Mouse (Mus musculus) mesoderm, embryonic 11.5 days (tissue): ENCODE results near the gene Zfp652.
"Not testable (repeated sequence)": the region's sequence is repeated elsewhere in the genome, so short reads cannot be mapped to it uniquely, and the experiment has no call there.

Experiments used
- DNase-seq: peaks from one replicate; pipeline ENCODE4 v3.0.0-alpha.2; 2012; ENCODE audit warnings: low read depth, low spot score

Gene Zfp652

DNA sequence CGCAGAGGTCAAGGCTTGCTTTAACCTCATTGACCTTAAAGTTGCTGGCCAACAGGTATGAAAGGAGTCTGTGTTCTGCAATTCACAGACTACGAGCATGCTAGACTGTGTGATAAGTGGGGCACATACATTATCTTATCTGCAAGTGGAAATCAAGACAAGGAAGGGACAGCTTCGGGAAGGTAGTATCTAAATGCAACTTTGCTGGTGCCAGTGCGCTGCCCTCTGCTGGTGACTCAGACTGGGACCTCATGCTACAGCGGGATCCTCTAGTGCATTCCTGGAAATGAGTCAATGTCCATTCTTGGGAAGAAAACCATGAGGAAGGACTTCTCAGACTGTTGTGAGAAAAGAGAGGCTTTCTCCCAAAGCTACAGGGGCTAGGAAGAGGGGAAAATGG, 141.2 kb downstream of the Zfp652 start:
- DNase-seq, result peak; percentile 48

DNA sequence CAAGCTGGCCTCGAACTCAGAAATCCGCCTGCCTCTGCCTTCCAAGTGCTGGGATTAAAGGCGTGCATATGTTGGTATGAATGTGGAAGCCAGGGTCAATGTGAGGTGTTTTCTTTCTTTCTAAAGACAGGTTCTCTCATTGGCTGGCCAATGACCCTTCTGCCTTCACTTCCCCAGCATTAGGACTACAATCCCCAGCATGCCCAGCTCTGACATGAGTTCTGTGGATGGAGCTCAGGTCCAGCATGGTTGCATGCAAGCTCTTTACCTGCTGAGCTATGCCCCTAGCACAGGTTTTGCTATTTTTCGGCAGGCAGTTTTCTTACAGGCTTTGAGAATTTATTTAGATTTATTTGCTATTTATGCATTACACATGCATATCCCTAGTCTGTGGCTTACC, 144.8 kb downstream of the Zfp652 start:
- no peak for DNase-seq

DNA sequence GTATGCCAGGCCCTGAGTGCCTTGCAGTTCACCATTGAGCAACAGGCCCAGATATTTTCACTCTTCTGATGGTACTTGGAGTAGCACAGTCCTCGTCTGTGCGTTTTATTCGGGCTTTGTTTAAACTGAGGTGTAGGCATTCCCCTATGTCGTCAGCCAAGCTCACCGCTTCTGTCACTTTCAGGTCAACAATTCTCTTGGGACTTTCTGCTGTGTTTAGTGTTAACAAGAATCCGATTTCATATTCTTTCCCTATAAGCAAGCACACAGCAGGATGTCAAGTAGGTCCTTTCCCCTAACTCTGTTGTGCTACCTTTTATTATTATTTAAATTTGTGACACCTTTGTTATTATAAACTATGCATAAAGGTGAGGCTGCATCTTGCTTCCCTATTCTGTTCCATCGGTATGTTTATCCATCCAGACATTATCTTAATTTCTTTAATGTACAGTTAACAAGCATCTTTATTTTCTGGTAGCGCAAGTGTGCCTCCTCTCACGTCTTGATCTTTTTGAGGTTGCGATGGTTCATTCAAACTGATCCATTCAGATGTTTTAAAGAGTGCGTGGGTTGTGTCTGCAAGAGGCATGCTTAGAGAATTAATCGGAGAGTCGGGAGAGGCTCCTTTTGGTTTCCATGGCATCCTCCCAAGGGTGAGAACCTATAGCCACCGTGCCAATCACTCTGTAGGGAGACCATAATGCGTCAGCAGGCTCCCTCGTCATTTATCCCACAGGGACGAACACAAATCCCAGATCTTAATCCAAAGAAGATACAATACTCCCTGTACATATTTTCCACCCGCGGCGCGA, 145.4 kb downstream of the Zfp652 start:
- peak; percentile 32 for DNase-seq

DNA sequence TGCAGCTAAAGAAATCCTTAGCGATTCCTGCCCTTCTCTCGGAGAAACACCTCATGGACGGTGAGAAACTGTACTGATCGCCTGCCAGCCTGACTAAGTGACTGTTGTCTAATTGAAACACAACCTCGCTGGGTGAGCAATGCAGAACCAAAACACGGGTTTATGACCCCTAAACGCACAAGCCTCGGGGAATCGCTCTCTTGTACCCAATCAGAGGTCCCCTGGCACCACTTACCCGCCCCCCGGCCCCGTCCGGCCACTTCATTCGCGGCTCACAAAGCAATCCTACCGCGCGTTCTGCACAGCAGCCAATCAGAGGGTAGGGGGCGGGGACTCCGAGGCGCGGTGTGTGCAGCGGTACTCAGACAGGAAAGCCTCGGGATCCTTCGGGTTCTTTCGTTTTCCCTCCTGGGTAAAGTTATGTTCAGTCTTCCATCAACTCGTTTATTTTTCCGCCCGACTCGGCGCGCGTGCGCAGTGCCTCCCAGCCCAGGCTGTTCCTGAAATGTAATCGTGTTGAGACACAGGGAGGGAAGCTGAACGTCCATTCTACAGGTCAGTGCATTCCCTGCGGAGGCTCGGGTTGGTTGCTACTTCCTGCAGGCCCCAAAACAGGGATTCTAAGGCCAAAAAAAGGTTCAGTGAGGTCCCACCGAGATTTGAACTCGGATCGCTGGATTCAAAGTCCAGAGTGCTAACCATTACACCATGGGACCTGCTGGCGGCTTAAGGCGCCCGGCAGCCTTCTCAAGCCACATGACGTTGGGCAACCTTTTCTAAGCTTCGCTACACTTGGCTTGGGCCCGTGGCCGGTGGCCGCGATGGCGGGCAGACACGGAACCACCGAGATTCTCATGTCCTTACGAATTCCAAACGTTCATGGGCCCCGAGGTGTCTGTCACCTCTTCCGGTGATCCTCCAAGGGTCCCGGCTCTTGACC, 146.3 kb downstream of the Zfp652 start:
- DNase-seq, result peak; percentile 98

DNA sequence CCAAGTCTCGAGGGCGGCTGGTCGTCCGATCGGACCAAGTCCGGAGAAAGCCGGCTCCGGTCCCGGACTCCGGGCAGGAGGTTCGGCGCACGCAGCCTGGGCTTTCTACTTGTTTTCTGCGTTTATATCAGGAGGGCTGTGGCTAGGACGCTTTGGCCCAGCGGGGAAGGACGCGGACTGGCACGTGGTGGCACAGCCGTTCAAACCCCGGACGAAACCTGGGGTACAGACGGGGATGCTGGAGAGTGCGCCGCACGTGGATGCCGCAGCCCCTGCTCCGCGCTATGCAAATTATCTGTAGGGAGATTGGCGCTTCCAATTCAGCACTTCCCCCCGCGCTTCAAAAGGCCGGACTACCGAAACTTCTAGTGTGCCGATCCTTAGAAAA, 147.0 kb downstream of the Zfp652 start:
- peak; percentile 84 for DNase-seq

DNA sequence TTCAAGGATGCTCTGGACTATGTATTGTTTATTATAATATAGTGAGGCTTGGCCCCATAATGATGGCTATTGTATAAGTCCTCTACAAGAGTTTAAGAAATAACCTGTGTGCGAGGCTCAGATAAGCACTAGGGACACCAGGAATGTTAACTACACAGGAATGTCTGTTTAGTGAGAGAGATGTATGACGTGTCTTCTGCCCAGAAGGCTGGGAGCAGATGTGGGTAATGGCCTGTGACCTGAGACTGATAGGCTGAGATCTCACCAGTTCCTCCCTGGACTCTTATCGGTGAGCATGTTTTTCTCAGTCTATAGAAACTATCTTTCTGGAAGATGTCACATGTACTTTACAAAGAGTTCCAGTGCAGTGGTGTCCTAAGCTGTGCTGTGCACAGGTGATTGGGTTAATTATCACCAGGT, 147.6 kb downstream of the Zfp652 start:
- peak; percentile 43 for DNase-seq

DNA sequence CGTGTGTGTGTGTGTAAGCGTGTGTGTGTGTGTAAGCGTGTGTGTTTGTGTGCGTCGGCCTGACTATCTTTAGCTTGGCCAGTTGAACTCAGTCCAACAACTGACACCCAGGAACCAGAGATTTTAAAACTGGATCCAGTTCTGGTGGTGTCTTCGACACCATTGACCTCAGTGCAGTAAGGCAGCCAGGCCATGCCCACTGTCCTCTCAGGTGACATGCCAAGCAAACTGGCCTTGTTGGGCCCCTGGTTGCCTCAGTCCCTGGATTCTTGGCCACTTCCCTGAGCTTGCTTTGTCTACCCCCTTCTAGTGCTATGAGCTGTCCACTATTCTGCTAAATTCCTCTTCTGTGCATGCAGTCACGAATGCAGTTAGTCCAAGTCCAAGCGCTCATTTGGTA, 148.9 kb downstream of the Zfp652 start:
- DNase-seq, result no peak

DNA sequence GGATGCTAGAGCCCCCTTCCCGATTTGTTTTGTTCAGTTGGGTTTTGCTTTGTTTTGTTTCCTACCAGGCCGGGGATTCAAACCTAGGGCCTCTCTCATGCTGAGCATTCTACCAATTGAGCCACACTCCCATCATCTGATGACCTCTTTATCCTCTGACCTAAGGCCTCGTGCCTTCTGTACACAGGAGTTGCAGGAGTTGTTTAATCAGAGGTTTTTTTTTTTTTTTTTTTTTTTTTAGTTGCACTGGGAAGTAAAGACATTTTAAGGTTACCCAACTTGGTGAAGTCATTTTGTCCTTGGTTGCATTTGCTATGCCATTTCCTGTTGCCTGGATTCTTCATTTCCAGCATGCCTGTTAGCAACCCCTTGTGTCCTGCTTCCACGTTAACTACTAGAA, 157.0 kb downstream of the Zfp652 start:
- no peak for DNase-seq

DNA sequence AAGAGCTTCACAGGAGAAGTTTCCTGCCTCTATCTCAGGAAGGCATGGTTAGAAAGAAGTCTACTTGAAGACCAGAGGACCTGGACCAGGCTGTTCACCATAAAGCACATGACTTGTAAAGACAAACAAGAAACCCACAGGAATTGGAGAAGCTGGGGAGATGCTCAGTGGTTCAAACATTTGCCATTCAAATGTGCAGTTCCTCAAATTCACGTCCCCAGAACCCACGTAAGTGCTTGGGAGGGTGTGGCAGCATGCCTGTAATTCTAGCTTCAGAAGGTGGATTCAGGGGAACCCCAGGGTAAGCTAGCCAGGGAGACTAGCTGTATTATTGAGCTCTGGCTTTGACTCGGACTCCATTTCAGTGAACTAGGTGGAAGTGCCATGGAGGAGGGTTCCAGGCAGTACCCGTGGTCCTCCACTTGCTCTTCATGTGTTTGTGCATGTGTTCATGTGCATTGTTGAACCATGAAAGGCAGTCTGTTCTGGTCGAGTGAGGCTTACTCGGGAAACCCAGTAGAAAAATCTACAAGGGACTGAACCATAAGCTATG, 157.5 kb downstream of the Zfp652 start:
- DNase-seq, result no peak

DNA sequence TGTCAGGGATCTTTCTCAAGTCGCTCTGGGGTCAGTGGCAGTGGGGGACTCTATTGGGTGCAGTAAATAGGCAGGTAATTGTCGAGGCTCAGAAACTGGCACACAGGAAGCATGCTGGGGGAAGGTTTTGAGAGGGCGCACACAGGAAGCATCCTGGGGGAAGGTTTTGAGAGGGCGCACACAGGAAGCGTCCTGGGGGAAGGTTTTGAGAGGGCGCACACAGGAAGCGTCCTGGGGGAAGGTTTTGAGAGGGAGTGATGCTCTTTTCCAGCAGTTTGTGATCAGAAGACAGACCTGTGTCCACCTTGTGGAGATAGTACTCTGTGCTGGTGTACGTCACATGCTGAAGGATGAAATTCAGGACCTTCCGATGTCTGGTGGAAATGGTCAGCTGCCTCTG, 163.3 kb downstream of the Zfp652 start:
- DNase-seq, result no peak

DNA sequence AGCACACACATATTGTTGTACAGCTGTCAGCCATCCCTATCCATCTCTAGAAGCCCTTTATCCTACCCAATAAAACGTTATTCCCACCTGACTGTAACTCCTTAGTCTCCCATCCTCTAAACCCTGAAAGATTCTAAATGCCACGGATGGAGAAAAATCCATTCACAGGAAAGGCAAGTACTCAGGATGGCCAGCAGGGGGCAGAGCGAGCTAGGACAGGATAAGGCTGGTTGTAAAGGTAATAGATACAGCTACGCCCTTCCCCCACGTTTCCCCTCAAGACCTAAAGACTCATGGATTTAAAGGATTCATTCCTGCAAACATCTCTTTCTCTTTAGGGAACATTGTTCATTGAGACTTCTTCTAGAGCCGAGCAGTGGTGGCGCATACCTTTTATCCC, 163.8 kb downstream of the Zfp652 start:
- peak; percentile 78 for DNase-seq

DNA sequence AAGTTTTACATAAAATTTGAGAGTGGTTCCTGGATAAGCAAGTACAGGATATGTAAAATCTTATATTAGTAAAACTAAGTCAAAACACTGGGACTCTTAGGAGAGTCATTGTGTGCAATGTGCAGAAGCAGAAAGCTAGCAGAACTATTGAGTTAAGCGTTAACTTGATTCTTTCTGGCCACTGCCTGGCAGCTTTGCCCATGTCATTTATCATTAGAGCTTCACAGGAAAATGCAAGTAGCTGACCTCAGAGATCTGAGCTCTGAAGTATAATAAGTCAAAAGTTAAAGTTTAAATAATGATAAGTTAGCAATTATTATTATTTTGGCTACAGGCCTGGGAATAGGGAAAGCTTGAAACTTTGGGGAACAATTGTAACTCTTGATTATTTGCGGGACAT, 167.4 kb downstream of the Zfp652 start:
- DNase-seq, result not testable (repeated sequence)
